Mouse (Mus musculus) heart, embryonic 16.5 days (tissue): Measurements from ENCODE around the gene Tfap2a. TPM values are rescaled to one million over a fixed set of nuclear protein-coding genes. Genes with fewer than 3 reads are reported as not detected.
A peak's percentile ranks its signal among the peaks of the same experiment; 100 is the strongest.

Source experiments
- ATAC-seq: fragments of 200-750 bp; cut with Nextera tagmentation; replicated peaks from 2 replicates; pipeline ENCODE4 v1.8.0; 2017; ENCODE audit warnings: moderate number of reproducible peaks; ENCODE audit not compliant: insufficient read depth, low FRiP score; ENCODE audit errors: extremely low read depth
- H3K27ac ChIP-seq: fragments of 300-500 bp; sonication (generic); 2 replicates; pipeline ENCODE4 v1.5.1; 2014; ENCODE audit warnings: mild to moderate bottlenecking, low read length, control low read depth, moderate library complexity
- H3K27me3 ChIP-seq: fragments of 300-500 bp; sonication (generic); 2 replicates; pipeline ENCODE4 v1.6.1; 2014; ENCODE audit warnings: low read length, mixed read lengths; ENCODE audit not compliant: control insufficient read depth, insufficient read depth
- H3K36me3 ChIP-seq: fragments of 300-500 bp; sonication (generic); 2 replicates; pipeline ENCODE4 v1.6.1; 2014; ENCODE audit not compliant: control insufficient read depth, insufficient read depth
- H3K4me1 ChIP-seq: fragments of 300-500 bp; sonication (generic); 2 replicates; pipeline ENCODE4 v1.6.1; 2014; ENCODE audit warnings: low read length, mixed read lengths; ENCODE audit not compliant: control insufficient read depth, insufficient read depth
- H3K4me2 ChIP-seq: fragments of 300-500 bp; sonication (generic); 2 replicates; pipeline ENCODE4 v1.6.1; 2014; ENCODE audit warnings: low read depth, mild to moderate bottlenecking, control low read depth, low read length
- H3K4me3 ChIP-seq: fragments of 300-500 bp; sonication (generic); 2 replicates; pipeline ENCODE4 v1.5.1; 2014; ENCODE audit warnings: mild to moderate bottlenecking, control low read depth, low read length
- H3K9ac ChIP-seq: fragments of 300-500 bp; sonication (generic); 2 replicates; pipeline ENCODE4 v1.6.1; 2014; ENCODE audit warnings: low read length, control low read depth
- H3K9me3 ChIP-seq: fragments of 300-500 bp; sonication (generic); replicated peaks from 2 replicates; pipeline ENCODE4 v1.6.1; 2016; ENCODE audit warnings: low read length; ENCODE audit not compliant: control insufficient read depth
- WGBS: fragments of 180-500 bp; shearing (Covaris S2); extraction: QIAGEN DNeasy Blood & Tissue Kit; methylation state at CpG from one replicate; pipeline ENCODE4 v1.1.7; 2014; 5-methylcytosine and 5-hydroxymethylcytosine counted together
- polyA plus RNA-seq: library from polyadenylated mRNA; unstranded; fragments of >200 nt; fragmentation: Nextera tagmentation; extraction: Ambion mirVana; gene quantifications from 2 replicates; pipeline ENCODE4 v1.2.1, GENCODE M21; 2015

Tfap2a gene
- polyA plus RNA-seq: 0.05 and 0.07 TPM in 2 replicates

GRCm38 (mm10) chr13:40738196-40738880 is at the start of gene Tfap2a:
TSS of gene Tfap2a (minus strand) at chr13:40738376.
- ATAC-seq: no peak
- Histone ChIP-seq H3K4me2 (no peak within 1 kb of the TSS), H3K27ac (no peak within 1 kb of the TSS), H3K4me1 (peaks cover 8% of the 10 kb centered on the region), H3K27me3 (peaks cover 94% of the 10 kb centered on the region), H3K9me3 (no peaks in the 10 kb centered on the region), H3K9ac (no peak within 1 kb of the TSS), H3K4me3 (no peak within 1 kb of the TSS), H3K36me3 (no peaks in the 10 kb centered on the region)
- 2% methylated on average over 29 of the region's 30 CpGs for WGBS

GRCm38 (mm10) chr13:40784202-40784771 is 46.1 kb upstream of the Tfap2a start:
- no peaks in the 10 kb centered on the region for H3K36me3 ChIP-seq
- no peak overlapping the region for H3K4me3 ChIP-seq
- H3K9ac ChIP-seq: no peak overlapping the region
- no peaks in the 10 kb centered on the region for H3K27me3 ChIP-seq
- H3K9me3 ChIP-seq: no peaks in the 10 kb centered on the region
- no peak overlapping the region for H3K27ac ChIP-seq
- no peak overlapping the region for H3K4me2 ChIP-seq
- no peak for ATAC-seq
- H3K4me1 ChIP-seq: 0 out of 2 replicates have a peak, but pooled peaks cover 2% of the 10 kb centered on the region
- WGBS: 40% methylated on average over 8 of the region's 8 CpGs

- H3K9ac ChIP-seq: no peak overlapping the region
- H3K27ac ChIP-seq: no peak overlapping the region
- H3K4me3 ChIP-seq: no peak overlapping the region
- no peaks in the 10 kb centered on the region for H3K9me3 ChIP-seq
- H3K36me3 ChIP-seq: no peaks in the 10 kb centered on the region
- no peaks in the 10 kb centered on the region for H3K27me3 ChIP-seq
- H3K4me2 ChIP-seq: no peak overlapping the region
- no peaks in the 10 kb centered on the region for H3K4me1 ChIP-seq
- no peak for ATAC-seq
Measured at GRCm38 (mm10) chr13:40757995-40758394, 19.8 kb upstream of the Tfap2a start.

- Histone ChIP-seq H3K27ac (no peak overlapping the region), H3K27me3 (no peaks in the 10 kb centered on the region), H3K4me1 (no peaks in the 10 kb centered on the region), H3K9me3 (no peaks in the 10 kb centered on the region), H3K4me2 (no peak overlapping the region), H3K36me3 (no peaks in the 10 kb centered on the region), H3K4me3 (no peak overlapping the region), H3K9ac (no peak overlapping the region)
- no peak for ATAC-seq
- WGBS: 62% methylated on average over 7 of the region's 7 CpGs
Measured at GRCm38 (mm10) chr13:40756356-40756755, 18.2 kb upstream of the Tfap2a start.

GRCm38 (mm10) chr13:40754091-40754490 is 15.9 kb upstream of the Tfap2a start:
- 86% methylated on average over 10 of the region's 10 CpGs for WGBS
- Histone ChIP-seq H3K9me3 (0 out of 2 replicates have a peak, but pooled peaks cover 2% of the 10 kb centered on the region), H3K27me3 (peaks cover 6% of the 10 kb centered on the region; the same call in 1 of the 2 replicates), H3K4me3 (no peak overlapping the region), H3K4me1 (no peaks in the 10 kb centered on the region), H3K27ac (no peak overlapping the region), H3K9ac (no peak overlapping the region), H3K4me2 (no peak overlapping the region), H3K36me3 (no peaks in the 10 kb centered on the region)
- no peak for ATAC-seq

GRCm38 (mm10) chr13:40751889-40752288 is 13.7 kb upstream of the Tfap2a start:
- Histone ChIP-seq H3K4me1 (no peaks in the 10 kb centered on the region), H3K9ac (no peak overlapping the region), H3K27me3 (peaks cover 14% of the 10 kb centered on the region), H3K9me3 (0 out of 2 replicates have a peak, but pooled peaks cover 2% of the 10 kb centered on the region), H3K4me3 (no peak overlapping the region), H3K4me2 (no peak overlapping the region), H3K27ac (no peak overlapping the region), H3K36me3 (no peaks in the 10 kb centered on the region)
- no peak for ATAC-seq
- WGBS: 85% methylated on average over 10 of the region's 10 CpGs

- no peak for ATAC-seq
- Histone ChIP-seq H3K4me1 (0 out of 2 replicates have a peak, but pooled peaks cover 1% of the 10 kb centered on the region), H3K27me3 (peaks cover 33% of the 10 kb centered on the region), H3K4me3 (peak overlapping the region; percentile 4; the same call in 1 of the 2 replicates), H3K9ac (no peak overlapping the region), H3K9me3 (0 out of 2 replicates have a peak, but pooled peaks cover 2% of the 10 kb centered on the region), H3K4me2 (peak overlapping the region; percentile 56), H3K36me3 (no peaks in the 10 kb centered on the region), H3K27ac (no peak overlapping the region)
- WGBS: 54% methylated on average over 9 of the region's 9 CpGs
Measured at GRCm38 (mm10) chr13:40749603-40749905, 11.4 kb upstream of the Tfap2a start.

GRCm38 (mm10) chr13:40748785-40749602 is 10.8 kb upstream of the Tfap2a start:
- Histone ChIP-seq H3K36me3 (no peaks in the 10 kb centered on the region), H3K27me3 (peaks cover 39% of the 10 kb centered on the region), H3K9ac (no peak overlapping the region), H3K4me3 (peak overlapping the region; percentile 4), H3K27ac (no peak overlapping the region), H3K4me1 (0 out of 2 replicates have a peak, but pooled peaks cover 2% of the 10 kb centered on the region), H3K9me3 (0 out of 2 replicates have a peak, but pooled peaks cover 2% of the 10 kb centered on the region), H3K4me2 (peak overlapping the region; percentile 56)
- 14% methylated on average over 19 of the region's 19 CpGs for WGBS
- ATAC-seq: no peak
